ENCODE assay signal across 18 mouse cellular contexts in the genomic region with DNA sequence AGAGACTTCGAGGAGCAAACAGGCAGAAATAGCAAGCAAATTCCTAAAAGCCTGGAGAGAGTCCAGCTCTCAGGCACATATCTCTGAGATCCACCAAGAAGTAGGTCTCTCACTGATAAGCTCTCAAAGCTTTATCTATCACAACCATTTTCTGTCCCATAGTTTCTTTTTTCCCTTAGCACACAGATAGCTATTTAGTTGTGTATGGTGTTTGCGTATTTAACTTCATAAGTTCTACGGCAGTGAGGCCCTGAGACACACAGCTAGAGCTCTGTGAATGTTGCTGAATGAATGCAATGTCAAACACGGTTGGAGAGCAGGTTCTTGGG.
DNase-seq lines count a peak whose midpoint lies in the region; ATAC-seq and TF ChIP-seq lines count a peak whose summit lies in the region.
"Had no signal": no experiment of that assay in that cellular context is flagged by ENCODE, and none has a peak within 500 bp of the region (broad histone marks: within the 10 kb centered on the region; RNA-seq: fewer than 3 reads in every experiment).

No protein-coding gene starts in this region.

- WGBS in lung, postnatal 0 days: 60% methylated on average over 4 of the region's 4 CpGs
- 46% methylated on average over 4 of the region's 4 CpGs for WGBS in liver, postnatal 0 days (ENCODE audit: insufficient replicate concordance)

- H3K9ac ChIP-seq in lung, postnatal 0 days (replicated peaks; ENCODE audit: low read depth): no peak overlapping the region
- peak overlapping the region; percentile 23 for H3K9ac ChIP-seq in liver, postnatal 0 days (replicated peaks)
- H3K9ac ChIP-seq: limb, embryonic 13.5 days had no signal

- H3K4me2 ChIP-seq in lung, postnatal 0 days (replicated peaks; ENCODE audit: low read depth, low read length): no peak overlapping the region
- H3K4me2 ChIP-seq in liver, postnatal 0 days (ENCODE audit: low read depth, low read length): peak overlapping the region; percentile 57
- H3K4me2 ChIP-seq: limb, embryonic 13.5 days had no signal

- no peaks in the 10 kb centered on the region for H3K36me3 ChIP-seq in lung, postnatal 0 days (ENCODE audit: insufficient read depth, low read length)
- H3K36me3 ChIP-seq in liver, postnatal 0 days (replicated peaks; ENCODE audit: insufficient read depth, low read length): no peaks in the 10 kb centered on the region
- H3K36me3 ChIP-seq: embryonic facial prominence, embryonic 10.5 days; hindbrain, embryonic 10.5 days; limb, embryonic 13.5 days had no signal

- no peak for TF ChIP-seq EP300 in lung, postnatal 0 days (IDR thresholded peaks at IDR 0.05)
- peak; percentile 92 for TF ChIP-seq EP300 in liver, postnatal 0 days (IDR thresholded peaks at IDR 0.05; ENCODE audit: low read depth)

- H3K27me3 ChIP-seq in lung, postnatal 0 days (replicated peaks; ENCODE audit: insufficient read depth, low read length): no peaks in the 10 kb centered on the region
- no peaks in the 10 kb centered on the region for H3K27me3 ChIP-seq in liver, postnatal 0 days (ENCODE audit: insufficient read depth, low read length)
- H3K27me3 ChIP-seq: limb, embryonic 13.5 days had no signal

- no peak overlapping the region for H3K4me3 ChIP-seq in lung, postnatal 0 days (ENCODE audit: low read depth, low read length)
- no peak overlapping the region for H3K4me3 ChIP-seq in liver, postnatal 0 days (ENCODE audit: low read depth, low read length)
- H3K4me3 ChIP-seq: embryonic facial prominence, embryonic 10.5 days; hindbrain, embryonic 10.5 days; layer of hippocampus, adult 2 months; limb, embryonic 13.5 days had no signal

- no peak for TF ChIP-seq CTCF in lung, postnatal 0 days (IDR thresholded peaks at IDR 0.05)
- no peak for TF ChIP-seq CTCF in liver, postnatal 0 days (IDR thresholded peaks at IDR 0.05; ENCODE audit: low read depth)

- no peaks in the 10 kb centered on the region for H3K9me3 ChIP-seq in lung, postnatal 0 days (ENCODE audit: low read length)
- no peaks in the 10 kb centered on the region for H3K9me3 ChIP-seq in liver, postnatal 0 days (ENCODE audit: low read length)
- H3K9me3 ChIP-seq: embryonic facial prominence, embryonic 10.5 days; hindbrain, embryonic 10.5 days; limb, embryonic 13.5 days had no signal

- ATAC-seq in lung, postnatal 0 days: no peak
- peak; percentile 78 for ATAC-seq in erythroid progenitor cell, adult 5-6 weeks (replicated peaks; ENCODE audit: low FRiP score, poor library complexity, severe bottlenecking)
- 0 out of 2 replicates have a peak, but pooled peaks have one; percentile 20 for ATAC-seq in liver, postnatal 0 days

- DNase-seq in lung, postnatal 0 days (ENCODE audit: low spot score): no peak
- DNase-seq in lung, adult 18-20 months: no peak
- no peak for DNase-seq in liver, postnatal 0 days
- DNase-seq in thymus, postnatal 36 days: no peak
- DNase-seq in B cell, adult 2 months: no peak
- no peak for DNase-seq in lung, postnatal 14 days
- DNase-seq: cerebellum, adult 11-12 months; cerebellum, postnatal 36 days; kidney, adult 18-20 months; kidney, postnatal 10 days; midbrain, embryonic 14.5 days; thymus, adult 18-20 months had no signal

- H3K4me1 ChIP-seq in lung, postnatal 0 days (ENCODE audit: insufficient read depth, low read depth, low read length): peaks cover 23% of the 10 kb centered on the region; the same call in 1 of the 2 replicates
- peaks cover 57% of the 10 kb centered on the region for H3K4me1 ChIP-seq in liver, postnatal 0 days (ENCODE audit: insufficient read depth)

- 0 out of 2 replicates have a peak overlapping the region, but pooled peaks have one; percentile 9 for H3K27ac ChIP-seq in lung, postnatal 0 days (ENCODE audit: low read length)
- H3K27ac ChIP-seq in liver, postnatal 0 days (ENCODE audit: low read depth): peak overlapping the region; percentile 19
- H3K27ac ChIP-seq: embryonic facial prominence, embryonic 10.5 days; hindbrain, embryonic 10.5 days; layer of hippocampus, adult 2 months; limb, embryonic 13.5 days; macrophage had no signal
